Mouse (Mus musculus) 416B (cell line): ENCODE measurements at regions not wholly inside any gene's neighbourhood (a gene's known extent, or its start where the extent isn't known, plus 50 kb on each side); places are given as distances from the start of the nearest gene placed in this dataset.

Experiments
- DNase-seq: peaks from one replicate; pipeline ENCODE4 v3.0.0; 2011; ENCODE audit warnings: low read depth

- DNase-seq = no peak
These were observed 232.5 kb upstream of the Rpl38 start for GRCm38 (mm10) chr11:114435788-114436187.

GRCm38 (mm10) chr11:114433561-114433960 lies 234.8 kb upstream of the Rpl38 start:
- no peak for DNase-seq

DNA sequence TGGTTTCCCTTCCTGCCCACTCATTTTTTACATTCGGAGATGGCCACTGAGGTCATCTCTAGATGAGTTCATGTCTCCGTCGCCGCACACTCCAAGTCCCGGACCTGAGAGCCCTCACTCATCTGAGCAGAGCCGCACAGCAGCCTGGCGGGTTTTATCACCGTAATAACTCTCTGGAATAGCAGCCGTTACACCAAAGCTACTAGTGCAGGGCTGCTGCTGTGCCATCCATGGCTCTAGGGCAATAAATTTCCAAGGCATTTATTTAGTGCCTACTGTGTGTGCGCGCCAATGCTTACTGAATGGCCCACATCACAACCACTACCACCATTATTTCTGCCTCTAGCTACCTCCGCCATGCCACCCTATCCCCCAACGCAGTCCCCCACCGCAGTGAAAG lies 242.9 kb upstream of the Rpl38 start:
- no peak for DNase-seq

DNA sequence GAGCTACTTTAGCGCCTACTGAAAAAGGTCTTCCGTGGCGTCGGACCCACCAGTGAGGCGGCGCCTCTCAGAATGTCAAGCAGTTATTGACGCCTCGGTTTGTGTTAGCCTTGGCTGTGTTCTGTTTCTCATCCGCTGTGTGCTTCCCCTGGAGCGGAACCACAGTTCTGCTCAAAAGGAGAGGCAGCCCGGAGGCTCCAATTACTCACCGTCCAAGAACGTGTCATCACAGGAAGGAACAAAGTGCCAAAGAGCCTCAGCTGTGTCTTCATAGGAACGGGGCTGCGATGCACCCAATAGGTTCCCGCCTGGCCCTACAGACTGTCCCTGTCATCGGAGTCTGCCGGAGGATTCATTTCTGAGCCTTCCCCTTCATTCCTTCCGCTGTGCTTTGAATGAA lies 245.0 kb upstream of the Rpl38 start:
- no peak for DNase-seq

DNA sequence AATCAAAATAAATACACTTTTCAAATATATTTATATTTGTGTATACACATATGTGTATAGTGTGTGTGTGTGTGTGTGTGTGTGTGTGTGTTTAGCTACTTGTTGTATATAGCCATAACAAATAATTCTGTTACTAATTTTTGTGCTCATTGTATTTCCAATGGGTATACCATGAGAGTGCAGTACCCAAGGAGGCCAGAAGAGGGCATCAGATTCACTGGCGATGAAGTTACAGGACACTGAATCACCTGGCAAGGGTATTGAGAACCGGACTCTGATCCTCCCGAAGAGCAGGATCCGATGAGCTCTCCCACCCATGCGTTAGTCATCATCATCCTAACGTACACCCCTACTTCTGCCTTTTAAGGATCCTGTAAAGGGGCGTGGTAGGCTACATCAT lies 249.3 kb upstream of the Rpl38 start:
- DNase-seq = peak; percentile 1

- DNase-seq = no peak
These were observed 252.2 kb upstream of the Rpl38 start for GRCm38 (mm10) chr11:114416168-114416567.

GRCm38 (mm10) chr11:114404401-114404800 lies 263.9 kb upstream of the Rpl38 start:
- DNase-seq = no peak

DNA sequence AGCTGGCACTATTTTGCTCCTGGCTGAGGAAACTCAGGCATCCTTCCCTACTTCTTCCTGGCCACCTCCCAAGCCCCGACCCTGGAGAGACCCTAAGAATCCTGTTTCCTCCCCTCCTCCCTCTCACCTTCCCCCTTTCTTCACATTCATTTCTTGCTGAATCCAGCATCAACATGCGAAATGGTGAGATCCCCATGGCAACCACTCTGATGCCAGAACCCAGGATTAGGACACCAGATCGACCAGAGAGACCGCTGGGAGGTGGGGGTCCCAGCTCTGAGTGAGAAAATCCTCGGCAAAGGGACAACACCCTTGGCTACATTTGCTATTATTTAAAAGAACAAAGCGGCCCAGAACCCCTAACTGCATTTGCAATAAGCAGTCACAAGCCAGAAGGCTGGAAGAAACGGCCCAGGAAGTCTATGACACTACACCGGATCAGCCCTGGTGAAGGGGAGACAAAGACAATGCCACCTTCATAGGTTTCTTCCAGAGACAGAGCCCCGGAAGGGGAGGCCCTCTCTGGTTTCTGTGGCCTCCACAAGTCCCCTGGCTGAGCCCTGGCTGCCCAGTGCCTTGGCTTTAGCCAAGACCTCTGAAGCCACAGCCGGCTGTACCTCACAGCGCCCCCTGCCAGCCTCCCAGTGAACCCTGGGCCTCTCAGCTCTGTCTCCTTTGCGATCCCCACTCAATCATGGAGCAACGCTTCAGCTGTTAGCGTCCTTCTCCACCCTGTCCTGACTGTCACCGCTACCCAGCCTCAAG lies 265.6 kb upstream of the Rpl38 start:
- no peak for DNase-seq

- no peak for DNase-seq
These were observed 267.6 kb upstream of the Rpl38 start for GRCm38 (mm10) chr11:114400701-114401100.

DNA sequence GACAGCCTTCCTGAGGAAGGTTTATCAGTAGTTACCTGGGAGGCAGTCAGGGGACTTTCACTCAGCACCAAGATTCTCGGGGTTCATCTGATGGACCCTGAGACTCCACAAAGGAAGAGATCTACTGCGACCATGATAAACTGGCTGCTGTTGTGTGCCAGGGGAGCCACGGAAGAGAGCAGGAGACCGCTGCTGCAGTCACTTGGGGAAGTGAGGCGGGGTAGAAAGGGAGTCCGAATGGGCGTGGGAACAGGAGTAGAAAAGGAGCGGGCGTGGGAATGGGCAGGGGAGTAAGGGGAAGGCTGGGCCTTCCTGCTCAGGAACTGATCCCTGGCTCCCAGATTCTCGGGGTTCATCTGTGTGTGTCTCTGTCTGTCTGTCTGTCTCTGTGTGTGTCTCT lies 276.2 kb upstream of the Rpl38 start:
- DNase-seq = no peak

GRCm38 (mm10) chr11:114391553-114391952 lies 276.8 kb upstream of the Rpl38 start:
- no peak for DNase-seq

DNA sequence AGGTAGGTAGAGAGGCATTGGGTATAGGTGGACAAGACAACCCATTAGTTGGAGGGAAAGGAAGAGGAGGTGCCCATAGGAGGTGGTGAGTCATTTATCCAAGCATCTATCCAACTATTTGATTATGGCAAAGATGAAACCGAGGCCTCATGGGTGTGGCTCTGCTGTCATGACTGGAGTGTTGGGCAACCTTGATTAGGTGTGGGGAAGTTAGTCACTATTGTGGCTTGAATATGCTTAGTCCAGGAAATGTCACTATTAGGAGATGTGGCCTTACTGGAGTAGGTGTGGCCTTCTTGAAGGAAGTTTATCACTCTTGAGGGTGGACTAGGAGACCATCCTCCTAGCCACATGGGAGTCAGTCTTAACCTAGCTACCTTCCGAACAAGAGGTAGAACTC lies 281.2 kb upstream of the Rpl38 start:
- DNase-seq = no peak

GRCm38 (mm10) chr11:114379411-114379824 lies 288.9 kb upstream of the Rpl38 start:
- DNase-seq = no peak

DNA sequence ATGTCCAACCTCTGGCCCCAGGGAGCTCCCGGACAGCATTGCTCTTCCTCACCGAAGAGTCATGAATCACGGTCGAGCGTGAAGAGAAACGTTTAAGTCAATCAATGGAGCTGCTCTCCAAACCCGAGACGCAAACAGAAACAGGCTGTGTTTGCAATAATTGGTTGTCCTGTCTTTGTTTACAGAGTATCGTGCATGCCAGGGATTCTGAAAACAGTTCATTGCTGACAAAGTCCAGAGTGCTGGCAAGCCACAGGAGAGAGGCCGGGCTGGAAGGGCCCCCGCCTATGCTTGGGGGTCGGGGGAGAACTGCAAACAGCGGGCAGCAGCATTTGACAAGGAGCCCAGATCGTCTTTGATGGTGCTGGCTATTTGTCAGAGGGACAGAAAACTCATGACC lies 292.4 kb upstream of the Rpl38 start:
- no peak for DNase-seq

- no peak for DNase-seq
These were observed 297.6 kb upstream of the Rpl38 start for GRCm38 (mm10) chr11:114370708-114371107.

- DNase-seq = no peak
These were observed 300.5 kb upstream of the Rpl38 start for GRCm38 (mm10) chr11:114367779-114368178.

DNA sequence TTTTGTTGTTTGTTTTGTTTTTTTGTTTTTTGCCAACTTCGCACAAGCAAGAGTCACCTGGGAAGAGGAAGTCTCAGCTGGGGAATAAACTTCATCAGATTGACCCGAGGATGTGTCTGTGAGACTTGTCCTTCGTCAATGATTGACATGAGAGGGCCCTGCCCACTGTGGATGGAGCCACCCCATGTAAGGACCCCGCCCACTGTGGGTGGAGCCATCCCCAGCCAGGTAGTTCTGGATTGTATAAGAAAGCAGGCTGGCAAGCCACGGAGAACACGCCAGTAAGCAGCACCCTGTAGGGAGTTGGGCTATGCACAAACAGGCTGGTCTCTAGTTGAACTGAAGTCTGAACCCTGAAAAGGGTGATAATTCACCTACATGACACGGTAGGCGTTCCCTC lies 294.1 kb upstream of the Sdk2 start:
- no peak for DNase-seq

DNA sequence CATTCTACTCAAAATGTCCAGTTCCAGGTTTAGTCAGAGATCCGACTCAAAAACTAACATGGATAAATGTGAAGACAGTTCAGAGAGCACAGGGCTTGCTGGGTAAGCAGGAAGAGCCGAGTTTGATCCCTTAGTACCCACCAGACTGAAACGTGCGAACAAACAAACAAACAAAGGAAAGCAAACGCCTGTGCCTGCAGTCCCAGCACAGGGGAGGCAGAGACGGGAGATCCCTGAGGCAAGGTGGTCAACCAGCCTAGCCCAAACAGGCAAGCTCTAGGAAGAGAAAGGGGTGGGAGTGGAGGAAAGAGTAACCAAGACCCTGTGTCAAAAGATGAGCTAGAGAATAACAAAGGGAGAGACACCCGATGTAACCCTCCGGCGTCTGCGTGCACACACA lies 293.5 kb upstream of the Sdk2 start:
- DNase-seq = no peak

- no peak for DNase-seq
These were observed 285.4 kb upstream of the Sdk2 start for GRCm38 (mm10) chr11:114352146-114352795.

- no peak for DNase-seq
These were observed 270.1 kb upstream of the Sdk2 start for GRCm38 (mm10) chr11:114336839-114337484.

DNA sequence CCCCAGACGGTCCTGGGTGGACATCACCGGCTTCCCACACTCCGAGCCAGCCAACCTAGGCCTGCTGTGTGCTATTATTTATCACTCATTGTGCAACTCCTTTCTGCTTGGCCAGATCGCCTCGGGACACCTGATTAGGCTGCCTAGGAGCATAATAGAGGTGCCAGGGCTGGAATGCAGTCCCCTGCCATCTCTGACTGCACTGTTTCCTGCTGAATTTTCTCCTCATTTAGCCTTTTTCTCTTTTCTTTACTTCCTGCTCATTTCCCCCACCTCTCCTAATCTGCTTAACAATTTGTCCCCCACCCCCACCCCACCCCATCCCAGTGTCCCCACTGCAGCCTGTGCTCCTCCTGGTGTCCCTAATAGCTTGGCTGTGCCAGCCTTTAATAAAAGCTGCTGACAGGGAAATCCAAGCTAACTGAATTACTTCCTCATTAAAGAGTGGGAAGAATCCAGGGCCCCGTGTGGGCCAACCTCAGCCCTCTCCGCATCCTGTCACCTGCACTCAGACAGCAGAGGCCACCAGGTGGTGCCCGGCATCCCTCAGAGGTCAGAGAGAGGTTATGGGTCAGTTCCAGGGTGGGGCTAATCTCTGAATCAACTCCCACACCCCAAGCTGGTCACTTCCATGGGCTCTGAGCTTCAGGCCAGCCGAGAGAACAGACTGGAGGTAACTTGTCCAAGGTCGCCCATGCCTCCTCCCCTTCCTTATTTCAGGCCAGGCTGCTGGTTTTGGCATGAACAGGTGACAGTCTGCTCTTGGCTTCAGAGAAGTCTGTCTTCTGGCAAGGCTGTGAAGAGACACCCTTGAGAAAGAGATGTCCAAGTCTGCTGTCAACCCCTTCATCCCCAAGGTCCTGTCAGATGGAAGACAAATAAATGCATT lies 269.3 kb upstream of the Sdk2 start:
- DNase-seq = no peak

GRCm38 (mm10) chr11:114331579-114332150 lies 264.8 kb upstream of the Sdk2 start:
- DNase-seq = no peak
